Mouse (Mus musculus) ES-E14 (cell line): ENCODE measurements around the gene Gng8. TPM values are rescaled to one million over a fixed set of nuclear protein-coding genes. Genes with fewer than 3 reads are reported as not detected.

Source experiments
- DNase-seq: peaks from one replicate; pipeline ENCODE4 v3.0.0-alpha.2; 2013; ENCODE audit warnings: low read depth, low spot score
- H3K27ac ChIP-seq: 2 replicates; pipeline ENCODE4 v1.5.1; 2012; ENCODE audit warnings: low read depth, mild to moderate bottlenecking, low read length, moderate library complexity, mixed read lengths; ENCODE audit not compliant: poor library complexity, insufficient read depth, severe bottlenecking
- H3K36me3 ChIP-seq: 2 replicates; pipeline ENCODE4 v1.6.1; 2012; ENCODE audit warnings: mild to moderate bottlenecking, low read length, moderate library complexity, mixed read lengths; ENCODE audit not compliant: control insufficient read depth, poor library complexity, insufficient read depth, severe bottlenecking
- H3K4me1 ChIP-seq, 2 experiments: fragments of 150-350 bp in 1 of 2; sonication (generic) in 1 of 2; 2 replicates each; pipeline ENCODE4 v1.6.1; 2012; ENCODE audit warnings: low read length in 2 of 2, mild to moderate bottlenecking in 1 of 2, mixed read lengths in 1 of 2; ENCODE audit not compliant: control insufficient read depth in 2 of 2, insufficient read depth in 2 of 2, poor library complexity in 1 of 2
- H3K4me3 ChIP-seq, 2 experiments: fragments of 150-350 bp in 1 of 2; sonication (generic) in 1 of 2; 2 replicates each; pipeline ENCODE4 v1.5.1; 2012; ENCODE audit warnings: low read length in 2 of 2, low read depth in 1 of 2, mild to moderate bottlenecking in 1 of 2, mixed read lengths in 1 of 2; ENCODE audit not compliant: insufficient read depth in 1 of 2, poor library complexity in 1 of 2, severe bottlenecking in 1 of 2
- H3K9ac ChIP-seq: 2 replicates; pipeline ENCODE4 v1.6.1; 2012; ENCODE audit warnings: low read depth, mild to moderate bottlenecking, low read length, mixed read lengths; ENCODE audit not compliant: poor library complexity, insufficient read depth, severe bottlenecking
- H3K9me3 ChIP-seq: fragments of 150-350 bp; sonication (generic); 2 replicates; pipeline ENCODE4 v1.6.1; 2012; ENCODE audit warnings: low read depth, mild to moderate bottlenecking, low read length; ENCODE audit not compliant: control insufficient read depth, insufficient read depth
- CHD2 ChIP-seq: IDR thresholded peaks from 2 replicates; pipeline ENCODE4 v1.6.1; 2014; ENCODE audit warnings: mild to moderate bottlenecking, low read depth, low read length, inconsistent platforms
- HCFC1 ChIP-seq: IDR thresholded peaks from 2 replicates; pipeline ENCODE4 v1.6.1; 2012; ENCODE audit warnings: low read length, inconsistent platforms, borderline replicate concordance; ENCODE audit not compliant: insufficient read depth
- MAFK ChIP-seq: IDR thresholded peaks from 2 replicates; pipeline ENCODE4 v1.6.1; 2014; ENCODE audit warnings: mild to moderate bottlenecking, low read depth, low read length, inconsistent platforms; ENCODE audit not compliant: insufficient read depth
- ZC3H11A ChIP-seq: IDR thresholded peaks from 2 replicates; pipeline ENCODE4 v1.6.1; 2012; ENCODE audit warnings: low read depth, mild to moderate bottlenecking, inconsistent platforms, low read length, borderline replicate concordance
- ZNF384 ChIP-seq: IDR thresholded peaks from 2 replicates; pipeline ENCODE4 v1.6.1; 2012; ENCODE audit warnings: low read depth, low read length, inconsistent platforms
- in situ Hi-C, 2 experiments: fragments of 600-800 bp; cut with MboI; formaldehyde crosslinking; loops; one replicate each; pipeline ENCODE4 v1.15.1; 2025; ENCODE audit warnings: low sequenced_read_pairs in 2 of 2, inconsistent platforms in 1 of 2; ENCODE audit not compliant: unreplicated experiment in 2 of 2
- total RNA-seq: library from RNA; depleted of rRNA; stranded (reverse); fragments of 300-350 nt; gene quantifications from 2 replicates; pipeline ENCODE4 v1.2.3, GENCODE M21; 2012

Gng8 gene
- total RNA-seq, 1 experiment: 1.0 TPM

DNA sequence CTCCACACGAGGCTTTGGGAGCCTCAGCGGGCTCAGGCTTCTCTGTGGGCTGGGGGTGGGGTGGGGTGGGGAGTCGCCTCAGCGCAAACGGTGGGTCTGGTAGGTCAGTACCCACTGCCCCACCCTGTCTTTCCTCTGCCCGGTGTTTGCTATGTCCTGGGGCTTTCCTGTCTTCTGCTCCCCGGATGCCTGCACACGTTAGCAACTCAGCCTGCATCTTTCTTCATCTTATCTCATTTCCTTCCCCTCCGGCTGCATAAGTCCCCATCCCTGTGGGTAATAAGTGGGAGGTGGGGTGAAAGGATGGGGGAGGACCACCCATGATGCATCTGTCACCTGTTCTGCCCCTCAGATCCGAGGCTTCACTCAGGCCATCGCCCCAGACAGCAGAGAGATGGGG lies 16.8 kb downstream of the Gng8 start:
- Histone ChIP-seq H3K4me3 (no peak overlapping the region), H3K9me3 (no peaks in the 10 kb centered on the region), H3K36me3 (no peaks in the 10 kb centered on the region), H3K9ac (no peak overlapping the region), H3K4me1 (peaks cover 0 to 21% of the 10 kb centered on the region in 2 experiments; a peak in 1 of 4 replicates), H3K27ac (no peak overlapping the region)
- in situ Hi-C loops: loop anchor here in 1 of 2 experiments (25.0 kb wide), 1 partner anchor 96 kb away; the partner anchor contains the start of genes Fkrp and Strn4
- no peak for TF ChIP-seq HCFC1
- TF ChIP-seq CHD2: no peak
- no peak for TF ChIP-seq ZNF384
- no peak for TF ChIP-seq ZC3H11A
- no peak for TF ChIP-seq MAFK
- DNase-seq: no peak

DNA sequence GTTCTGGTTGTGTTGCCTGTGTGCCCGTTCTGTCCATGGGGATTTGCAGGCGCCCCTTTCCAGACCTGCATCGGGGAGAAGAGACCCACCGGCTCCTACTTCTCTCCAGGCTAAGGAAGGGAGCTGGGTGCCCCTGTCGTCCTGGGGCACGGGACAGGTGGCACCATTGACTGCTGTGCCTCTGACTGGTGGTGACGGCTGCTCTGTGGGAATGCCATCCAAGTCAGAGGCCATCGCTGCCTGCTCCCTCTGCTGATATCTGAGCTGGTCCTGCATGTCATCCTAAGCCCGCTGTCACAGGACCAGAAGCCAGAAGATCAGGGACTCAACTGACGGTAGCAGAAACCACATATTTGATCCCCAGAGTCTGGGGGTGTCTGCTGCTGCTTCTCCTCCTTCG lies 17.3 kb downstream of the Gng8 start:
- no peak overlapping the region for H3K4me3 ChIP-seq
- no peak for TF ChIP-seq ZNF384
- in situ Hi-C loops: loop anchor here in 1 of 2 experiments (25.0 kb wide), 1 partner anchor 97 kb away; the partner anchor contains the start of genes Fkrp and Strn4
- DNase-seq: no peak
- H3K27ac ChIP-seq: no peak overlapping the region
- no peaks in the 10 kb centered on the region for H3K9me3 ChIP-seq
- no peak overlapping the region for H3K9ac ChIP-seq
- H3K36me3 ChIP-seq: no peaks in the 10 kb centered on the region
- peaks cover 0 to 19% of the 10 kb centered on the region in 2 experiments; a peak in 1 of 4 replicates for H3K4me1 ChIP-seq

DNA sequence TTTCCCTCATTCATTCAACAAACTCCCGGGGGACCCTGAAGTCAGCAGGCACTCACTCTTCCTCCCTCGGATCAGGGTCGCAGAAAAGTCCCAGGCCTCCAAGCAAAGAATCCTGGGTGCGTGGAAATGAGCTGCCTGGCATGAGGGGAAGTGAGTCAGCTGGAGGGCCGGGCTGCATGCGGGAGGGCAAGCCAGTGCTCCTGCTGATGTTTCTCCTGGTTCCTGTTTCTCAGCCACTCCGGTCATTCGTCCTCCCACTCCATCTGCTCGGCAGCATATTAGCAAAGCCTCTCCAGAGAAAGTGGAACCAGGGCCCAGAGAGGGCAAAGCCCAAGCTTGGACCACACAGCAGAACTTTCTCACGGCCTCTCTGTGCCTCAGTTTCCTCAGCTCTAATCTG lies 18.3 kb downstream of the Gng8 start:
- no peak for DNase-seq
- H3K9ac ChIP-seq: no peak overlapping the region
- no peak for TF ChIP-seq MAFK
- no peak for TF ChIP-seq ZC3H11A
- no peak for TF ChIP-seq HCFC1
- no peak for TF ChIP-seq CHD2
- no peak for TF ChIP-seq ZNF384
- in situ Hi-C loops: loop anchor here in 1 of 2 experiments (25.0 kb wide), 1 partner anchor 98 kb away; the partner anchor contains the start of genes Fkrp and Strn4
- H3K36me3 ChIP-seq: peaks cover 1% of the 10 kb centered on the region; the same call in 1 of the 2 replicates
- no peak overlapping the region for H3K4me3 ChIP-seq
- H3K27ac ChIP-seq: no peak overlapping the region
- no peaks in the 10 kb centered on the region for H3K9me3 ChIP-seq
- H3K4me1 ChIP-seq: peaks cover 0 to 19% of the 10 kb centered on the region in 2 experiments; a peak in 1 of 4 replicates

DNA sequence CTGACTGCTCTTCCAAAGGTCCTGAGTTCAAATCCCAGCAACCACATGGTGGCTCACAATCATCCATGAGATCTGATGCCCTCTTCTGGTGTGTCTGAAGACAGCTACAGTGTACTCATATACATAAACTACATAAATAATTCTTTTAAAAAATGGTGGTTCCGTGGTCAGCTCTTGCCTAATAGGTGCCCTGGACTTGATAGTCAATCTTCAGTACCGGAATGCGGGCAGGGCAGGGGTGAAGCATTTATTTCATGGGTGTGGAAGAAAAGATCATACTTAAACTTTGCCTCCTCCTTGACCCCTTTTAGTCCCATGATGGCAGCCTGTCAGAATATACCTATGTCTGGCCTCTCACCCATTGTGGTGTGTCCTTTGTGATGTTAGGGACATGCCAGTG lies 20.3 kb downstream of the Gng8 start:
- DNase-seq: no peak
- Histone ChIP-seq H3K4me3 (no peak overlapping the region), H3K4me1 (peaks cover 0 to 15% of the 10 kb centered on the region in 2 experiments; a peak in 1 of 4 replicates), H3K27ac (no peak overlapping the region), H3K9me3 (no peaks in the 10 kb centered on the region), H3K9ac (no peak overlapping the region), H3K36me3 (peaks cover 18% of the 10 kb centered on the region)
- in situ Hi-C loops: loop anchor here in 1 of 2 experiments (25.0 kb wide), 1 partner anchor 100 kb away; the partner anchor contains the start of genes Fkrp and Strn4
- TF ChIP-seq HCFC1: no peak

DNA sequence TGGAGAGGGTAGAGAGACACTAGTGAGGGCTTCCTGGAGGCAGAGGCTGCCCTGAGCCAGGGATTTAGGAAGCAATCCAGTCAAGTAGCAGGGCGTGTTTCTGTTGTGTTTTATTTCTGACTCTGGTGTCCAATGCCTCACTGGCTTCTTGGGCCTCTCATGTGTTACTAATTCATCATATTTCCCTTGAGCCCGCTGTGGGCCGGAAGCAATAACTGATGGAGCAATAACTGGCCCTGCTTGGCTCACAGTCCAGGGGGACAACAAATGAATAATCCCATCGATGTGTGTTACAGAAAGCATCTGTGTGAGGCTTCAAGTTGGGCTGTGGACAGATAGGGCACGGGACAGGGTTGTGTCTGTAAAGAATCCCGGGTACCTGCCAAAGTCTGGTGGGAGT lies 20.8 kb downstream of the Gng8 start:
- TF ChIP-seq CHD2 (no peak), ZNF384 (no peak), MAFK (no peak), HCFC1 (no peak), ZC3H11A (no peak)
- H3K9ac ChIP-seq: no peak overlapping the region
- H3K36me3 ChIP-seq: peaks cover 22% of the 10 kb centered on the region
- in situ Hi-C loops: loop anchor here in 1 of 2 experiments (25.0 kb wide), 1 partner anchor 100 kb away; the partner anchor contains the start of genes Fkrp and Strn4
- peaks cover 0 to 14% of the 10 kb centered on the region in 2 experiments; a peak in 1 of 4 replicates for H3K4me1 ChIP-seq
- no peaks in the 10 kb centered on the region for H3K9me3 ChIP-seq
- no peak for DNase-seq
- no peak overlapping the region for H3K27ac ChIP-seq
- no peak overlapping the region for H3K4me3 ChIP-seq
